21 mouse cellular contexts compared by ENCODE assay signal in the genomic region with DNA sequence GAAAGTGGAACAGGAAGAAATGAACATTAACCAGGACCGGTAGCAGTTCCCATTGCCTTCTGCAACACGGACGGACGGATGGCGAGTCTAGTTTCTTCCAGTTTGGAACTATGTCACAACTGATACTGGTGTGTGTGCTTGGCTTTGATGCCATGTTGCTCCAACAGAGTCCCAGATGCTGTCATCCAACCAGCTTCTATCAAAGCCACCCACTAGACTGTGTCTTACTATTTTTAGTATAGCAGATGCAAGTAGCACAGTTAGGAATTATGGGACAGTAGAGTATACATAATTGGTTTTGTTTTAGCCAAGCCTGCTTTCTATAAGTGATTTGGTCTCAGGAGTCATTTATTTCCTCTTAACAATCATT. TPM values are rescaled to one million over a fixed set of nuclear protein-coding genes. Genes with fewer than 3 reads are reported as not detected.
DNase-seq lines count a peak whose midpoint lies in the region; ATAC-seq and TF ChIP-seq lines count a peak whose summit lies in the region.
"Had no signal": no experiment of that assay in that cellular context is flagged by ENCODE, and none has a peak within 500 bp of the region (broad histone marks: within the 10 kb centered on the region; RNA-seq: fewer than 3 reads in every experiment).

No protein-coding gene starts in this region.

- H3K4me3 ChIP-seq in kidney, embryonic 14.5 days (ENCODE audit: low read length), result no peak overlapping the region
- no peak overlapping the region for H3K4me3 ChIP-seq in lung, embryonic 14.5 days (ENCODE audit: low read depth, low read length)
- no peak overlapping the region for H3K4me3 ChIP-seq in intestine, embryonic 15.5 days (replicated peaks)
- no peak overlapping the region for H3K4me3 ChIP-seq in intestine, embryonic 16.5 days (ENCODE audit: low read length)
- no peak overlapping the region for H3K4me3 ChIP-seq in midbrain, postnatal 0 days (ENCODE audit: low read depth, low read length)
- H3K4me3 ChIP-seq: embryonic facial prominence, embryonic 15.5 days; erythroblast, embryonic 14.5 days; forebrain, embryonic 10.5 days; heart, embryonic 10.5 days; hindbrain, embryonic 10.5 days had no signal

- H3K27ac ChIP-seq in kidney, embryonic 14.5 days (ENCODE audit: low read depth, low read length), result peak overlapping the region; percentile 14; the same call in 1 of the 2 replicates
- H3K27ac ChIP-seq in lung, embryonic 14.5 days (ENCODE audit: low read depth), result no peak overlapping the region
- 0 out of 2 replicates have a peak overlapping the region, but pooled peaks have one; percentile 41 for H3K27ac ChIP-seq in intestine, embryonic 15.5 days
- H3K27ac ChIP-seq in intestine, embryonic 16.5 days (ENCODE audit: low read length), result no peak overlapping the region
- no peak overlapping the region for H3K27ac ChIP-seq in midbrain, postnatal 0 days (ENCODE audit: low read depth, low read length)
- H3K27ac ChIP-seq: embryonic facial prominence, embryonic 15.5 days; forebrain, embryonic 10.5 days; heart, embryonic 10.5 days; hindbrain, embryonic 10.5 days; hindbrain, embryonic 14.5 days had no signal

- H3K9me3 ChIP-seq in kidney, embryonic 14.5 days (ENCODE audit: control insufficient read depth, low read length), result no peaks in the 10 kb centered on the region
- H3K9me3 ChIP-seq in lung, embryonic 14.5 days (ENCODE audit: low read depth, low read length), result no peaks in the 10 kb centered on the region
- no peaks in the 10 kb centered on the region for H3K9me3 ChIP-seq in intestine, embryonic 15.5 days
- H3K9me3 ChIP-seq in intestine, embryonic 16.5 days (ENCODE audit: control insufficient read depth, low read length), result no peaks in the 10 kb centered on the region
- H3K9me3 ChIP-seq in midbrain, postnatal 0 days (ENCODE audit: low read length), result no peaks in the 10 kb centered on the region
- H3K9me3 ChIP-seq: embryonic facial prominence, embryonic 15.5 days; forebrain, embryonic 10.5 days; heart, embryonic 10.5 days; hindbrain, embryonic 10.5 days had no signal

- no peaks in the 10 kb centered on the region for H3K27me3 ChIP-seq in kidney, embryonic 14.5 days (ENCODE audit: control insufficient read depth, insufficient read depth, low read length)
- H3K27me3 ChIP-seq in lung, embryonic 14.5 days (ENCODE audit: insufficient read depth, low read length), result peaks cover 8% of the 10 kb centered on the region; the same call in 1 of the 2 replicates
- no peaks in the 10 kb centered on the region for H3K27me3 ChIP-seq in intestine, embryonic 15.5 days (replicated peaks)
- H3K27me3 ChIP-seq in intestine, embryonic 16.5 days (replicated peaks; ENCODE audit: control insufficient read depth, insufficient read depth, low read length), result no peaks in the 10 kb centered on the region
- no peaks in the 10 kb centered on the region for H3K27me3 ChIP-seq in midbrain, postnatal 0 days (ENCODE audit: insufficient read depth, low read length)
- H3K27me3 ChIP-seq: embryonic facial prominence, embryonic 15.5 days had no signal

- H3K36me3 ChIP-seq in kidney, embryonic 14.5 days (ENCODE audit: control insufficient read depth, insufficient read depth, low read length), result no peaks in the 10 kb centered on the region
- H3K36me3 ChIP-seq in lung, embryonic 14.5 days (ENCODE audit: insufficient read depth), result no peaks in the 10 kb centered on the region
- no peaks in the 10 kb centered on the region for H3K36me3 ChIP-seq in intestine, embryonic 15.5 days
- no peaks in the 10 kb centered on the region for H3K36me3 ChIP-seq in intestine, embryonic 16.5 days (ENCODE audit: control insufficient read depth, insufficient read depth, low read length)
- no peaks in the 10 kb centered on the region for H3K36me3 ChIP-seq in midbrain, postnatal 0 days (ENCODE audit: insufficient read depth, low read length)
- H3K36me3 ChIP-seq: embryonic facial prominence, embryonic 15.5 days; forebrain, embryonic 10.5 days; heart, embryonic 10.5 days; hindbrain, embryonic 10.5 days had no signal

- DNase-seq in kidney, adult 8-10 months, result no peak
- DNase-seq in lung, embryonic 14.5 days, result peak; percentile 56
- no peak for DNase-seq in lung, postnatal 25 days (ENCODE audit: low spot score)
- DNase-seq in midbrain, postnatal 0 days (ENCODE audit: low spot score), result no peak
- DNase-seq: adrenal gland, adult 8-10 months; adrenal gland, postnatal 36 days; cerebellum, adult 2 months; cerebellum, postnatal 14 days; gastrocnemius, postnatal 10 days; heart, adult 18-20 months had no signal

- ATAC-seq in kidney, embryonic 14.5 days (ENCODE audit: low FRiP score, low TSS enrichment), result peak; percentile 32; the same call in 1 of the 2 replicates
- ATAC-seq in lung, embryonic 14.5 days (ENCODE audit: insufficient read depth), result peak; percentile 58
- ATAC-seq in intestine, embryonic 15.5 days, result no peak
- 0 out of 2 replicates have a peak, but pooled peaks have one; percentile 25 for ATAC-seq in intestine, embryonic 16.5 days
- ATAC-seq in midbrain, postnatal 0 days (ENCODE audit: low FRiP score), result no peak
- ATAC-seq: forebrain, embryonic 14.5 days had no signal

- TF ChIP-seq CTCF in lung, embryonic 14.5 days (IDR thresholded peaks at IDR 0.05; ENCODE audit: low read depth), result no peak
- no peak for TF ChIP-seq CTCF in midbrain, postnatal 0 days (IDR thresholded peaks at IDR 0.05)

- H3K4me1 ChIP-seq in kidney, embryonic 14.5 days (ENCODE audit: control insufficient read depth, insufficient read depth, low read length), result peaks cover 13% of the 10 kb centered on the region
- H3K4me1 ChIP-seq in lung, embryonic 14.5 days (ENCODE audit: insufficient read depth), result 0 out of 2 replicates have a peak, but pooled peaks cover 2% of the 10 kb centered on the region
- H3K4me1 ChIP-seq in intestine, embryonic 15.5 days (replicated peaks), result 0 out of 2 replicates have a peak, but pooled peaks cover 17% of the 10 kb centered on the region
- H3K4me1 ChIP-seq in intestine, embryonic 16.5 days (ENCODE audit: control insufficient read depth, insufficient read depth, low read length), result peaks cover 13% of the 10 kb centered on the region
- H3K4me1 ChIP-seq in midbrain, postnatal 0 days (ENCODE audit: insufficient read depth, low read length), result no peaks in the 10 kb centered on the region
- H3K4me1 ChIP-seq: forebrain, embryonic 10.5 days; heart, embryonic 10.5 days; hindbrain, embryonic 10.5 days had no signal

- H3K9ac ChIP-seq in kidney, embryonic 14.5 days (ENCODE audit: low read depth, low read length), result no peak overlapping the region
- H3K9ac ChIP-seq in lung, embryonic 14.5 days, result no peak overlapping the region
- H3K9ac ChIP-seq in intestine, embryonic 15.5 days, result no peak overlapping the region
- H3K9ac ChIP-seq in intestine, embryonic 16.5 days (ENCODE audit: low read depth, low read length), result no peak overlapping the region
- no peak overlapping the region for H3K9ac ChIP-seq in midbrain, postnatal 0 days (replicated peaks; ENCODE audit: low read length, poor library complexity, severe bottlenecking)
- H3K9ac ChIP-seq: embryonic facial prominence, embryonic 15.5 days; hindbrain, embryonic 14.5 days had no signal

- H3K4me2 ChIP-seq in kidney, embryonic 14.5 days (replicated peaks; ENCODE audit: low read depth, low read length), result no peak overlapping the region
- H3K4me2 ChIP-seq in lung, embryonic 14.5 days, result no peak overlapping the region
- no peak overlapping the region for H3K4me2 ChIP-seq in intestine, embryonic 15.5 days (replicated peaks)
- H3K4me2 ChIP-seq in intestine, embryonic 16.5 days (ENCODE audit: low read depth, low read length), result no peak overlapping the region
- no peak overlapping the region for H3K4me2 ChIP-seq in midbrain, postnatal 0 days (ENCODE audit: low read depth, low read length, poor library complexity, severe bottlenecking)
- H3K4me2 ChIP-seq: embryonic facial prominence, embryonic 15.5 days; hindbrain, embryonic 14.5 days had no signal

- WGBS in kidney, embryonic 14.5 days, result 47% methylated on average over 5 of the region's 5 CpGs
- WGBS in lung, embryonic 14.5 days, result 41% methylated on average over 5 of the region's 5 CpGs
- 52% methylated on average over 5 of the region's 5 CpGs for WGBS in intestine, embryonic 15.5 days
- 54% methylated on average over 5 of the region's 5 CpGs for WGBS in intestine, embryonic 16.5 days
- 96% methylated on average over 5 of the region's 5 CpGs for WGBS in midbrain, postnatal 0 days

RNA-seq across cellular contexts. Expression of a gene that starts 26.8 kb away (rescaled TPM):
- polyA plus RNA-seq in kidney, embryonic 14.5 days (2014; fragmentation: Nextera tagmentation; extraction: Ambion mirVana), result 306 and 400 TPM in 2 replicates
- 41.7 and 47.9 TPM in 2 replicates for polyA plus RNA-seq in lung, embryonic 14.5 days (2014; fragmentation: Nextera tagmentation; extraction: Ambion mirVana)
- polyA plus RNA-seq in intestine, embryonic 15.5 days (2015; fragmentation: Nextera tagmentation; extraction: Ambion mirVana), result 73.9 and 75.6 TPM in 2 replicates
- 61.4 and 68.9 TPM in 2 replicates for polyA plus RNA-seq in intestine, embryonic 16.5 days (2015; fragmentation: Nextera tagmentation; extraction: Ambion mirVana)
- 19.9 and 33.7 TPM in 2 replicates for total RNA-seq in midbrain, postnatal 0 days (2014; rRNA removed)
- 27.3 and 28.5 TPM in 2 replicates for polyA plus RNA-seq in midbrain, postnatal 0 days (2015; fragmentation: Nextera tagmentation; extraction: Ambion mirVana)
- total RNA-seq: common myeloid progenitor, adult 5-6 weeks had no signal
- polyA plus RNA-seq: erythroblast, embryonic 14.5 days had no signal

Comparison
In these comparisons a context has a peak if more than half of its experiments do, and no peak if none do; other contexts are left out.
1. ATAC-seq: peak in kidney, embryonic 14.5 days (single experiment), lung, embryonic 14.5 days (single experiment) and intestine, embryonic 16.5 days (single experiment); none in intestine, embryonic 15.5 days (single experiment) and midbrain, postnatal 0 days (single experiment).
2. H3K27ac ChIP-seq: peak in kidney, embryonic 14.5 days (single experiment) and intestine, embryonic 15.5 days (single experiment); none in lung, embryonic 14.5 days (single experiment), intestine, embryonic 16.5 days (single experiment) and midbrain, postnatal 0 days (single experiment).